Mouse (Mus musculus): ENCODE results near the gene Shc3.

Gene Shc3

GRCm38 (mm10) chr13:51488945-51489344 is 80.3 kb downstream of the Shc3 start:
- in situ Hi-C loops (cut with MboI; ENCODE audit: low sequenced_read_pairs), result no loop called here

DNA sequence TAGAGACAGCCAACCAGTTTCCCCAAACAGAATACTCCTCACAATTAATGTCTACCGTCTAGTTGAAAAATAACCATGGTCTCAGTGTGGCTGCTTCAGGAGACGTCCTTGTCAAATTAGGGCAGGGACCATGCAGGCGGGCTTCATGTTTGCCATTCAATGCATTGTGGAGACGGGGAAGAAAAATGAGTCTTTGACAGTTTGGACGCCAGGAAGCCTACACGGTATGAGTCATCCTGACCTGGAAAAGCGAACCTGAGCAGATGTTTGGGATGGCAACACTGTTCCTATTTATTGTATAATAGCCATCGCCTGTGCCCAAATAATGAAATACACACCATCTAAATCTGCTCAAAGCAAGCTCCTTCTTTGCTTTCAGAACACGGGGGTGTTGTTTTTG is 83.9 kb downstream of the Shc3 start:
- in situ Hi-C loops (cut with MboI; ENCODE audit: low sequenced_read_pairs), result no loop called here

- in situ Hi-C loops (cut with MboI; ENCODE audit: low sequenced_read_pairs), result no loop called here
These were observed 86.4 kb downstream of the Shc3 start for GRCm38 (mm10) chr13:51482786-51483185.

DNA sequence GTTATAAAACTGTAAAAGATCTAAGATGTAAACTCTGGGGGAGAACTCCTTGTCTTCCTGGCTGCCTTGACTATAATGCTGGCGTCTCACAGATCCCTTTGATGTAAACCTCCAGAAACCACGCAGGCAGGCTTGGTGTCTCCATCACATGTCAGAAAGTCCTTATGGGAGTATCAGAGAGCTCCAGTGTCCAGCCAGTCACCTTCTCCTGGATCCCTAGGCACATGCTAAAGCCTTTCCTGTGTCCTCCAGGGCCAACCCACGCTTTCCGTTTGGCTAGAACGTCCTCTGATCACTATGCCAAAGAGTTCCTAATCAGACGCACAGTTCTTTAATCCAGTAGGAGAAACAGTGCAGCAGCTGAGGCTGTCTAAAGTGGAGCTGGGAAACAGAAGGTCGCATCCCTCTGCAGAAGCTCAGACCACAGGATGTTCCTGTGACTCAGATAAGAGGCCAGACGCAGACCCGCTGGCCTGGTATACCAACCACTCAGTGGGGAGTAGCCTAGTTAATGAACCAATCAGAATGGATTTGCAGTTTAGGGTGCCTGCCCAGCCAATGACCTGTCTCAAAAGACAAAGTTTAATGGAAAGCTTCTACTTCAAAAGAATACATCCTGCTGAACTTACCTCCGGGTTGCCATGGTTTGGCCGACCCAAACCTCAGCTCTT is 88.7 kb downstream of the Shc3 start:
- in situ Hi-C loops (cut with MboI; ENCODE audit: low sequenced_read_pairs), result no loop called here

DNA sequence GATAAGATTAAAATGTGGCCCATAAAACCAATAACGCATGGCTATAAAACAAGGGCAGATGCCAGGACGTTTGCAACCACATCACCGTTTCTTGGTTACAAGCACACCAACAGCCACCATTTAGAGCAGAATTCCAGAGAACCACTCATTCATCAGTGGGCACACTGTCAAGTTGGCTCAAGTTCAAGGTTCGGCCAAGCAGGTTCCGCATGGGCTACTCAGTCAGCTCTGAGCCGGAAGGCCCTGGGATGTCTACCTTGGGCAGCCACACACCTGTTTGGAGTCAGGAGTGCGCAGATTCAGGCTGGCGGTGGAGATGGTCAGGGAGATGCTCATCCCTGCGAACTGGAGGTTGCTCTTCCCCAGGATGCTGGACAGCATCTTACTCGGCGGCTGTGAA is 89.4 kb downstream of the Shc3 start:
- in situ Hi-C loops (cut with MboI; ENCODE audit: low sequenced_read_pairs), result no loop called here

DNA sequence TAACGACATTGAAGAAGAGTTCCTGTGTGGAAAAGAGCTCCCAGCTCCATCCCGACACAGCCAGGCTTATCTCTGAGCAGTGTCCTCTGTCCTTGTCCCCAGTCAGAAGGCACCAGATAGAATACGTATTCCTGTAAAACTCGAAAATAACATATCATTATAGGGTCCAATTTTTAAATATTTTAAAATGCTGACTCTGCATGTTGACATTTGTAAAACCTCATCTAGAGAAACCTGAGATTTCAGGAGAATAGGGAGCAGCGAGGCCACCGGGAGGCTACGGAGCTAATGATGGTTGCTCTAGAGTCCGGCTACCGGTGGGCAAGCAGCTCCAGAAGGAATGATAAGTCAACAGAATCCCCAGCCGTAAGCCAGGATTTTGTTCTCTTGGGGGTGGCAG is 92.2 kb downstream of the Shc3 start:
- in situ Hi-C loops (cut with MboI; ENCODE audit: low sequenced_read_pairs), result no loop called here

GRCm38 (mm10) chr13:51468697-51469250 is 100.4 kb downstream of the Shc3 start:
- in situ Hi-C loops (cut with MboI; ENCODE audit: low sequenced_read_pairs), result no loop called here

DNA sequence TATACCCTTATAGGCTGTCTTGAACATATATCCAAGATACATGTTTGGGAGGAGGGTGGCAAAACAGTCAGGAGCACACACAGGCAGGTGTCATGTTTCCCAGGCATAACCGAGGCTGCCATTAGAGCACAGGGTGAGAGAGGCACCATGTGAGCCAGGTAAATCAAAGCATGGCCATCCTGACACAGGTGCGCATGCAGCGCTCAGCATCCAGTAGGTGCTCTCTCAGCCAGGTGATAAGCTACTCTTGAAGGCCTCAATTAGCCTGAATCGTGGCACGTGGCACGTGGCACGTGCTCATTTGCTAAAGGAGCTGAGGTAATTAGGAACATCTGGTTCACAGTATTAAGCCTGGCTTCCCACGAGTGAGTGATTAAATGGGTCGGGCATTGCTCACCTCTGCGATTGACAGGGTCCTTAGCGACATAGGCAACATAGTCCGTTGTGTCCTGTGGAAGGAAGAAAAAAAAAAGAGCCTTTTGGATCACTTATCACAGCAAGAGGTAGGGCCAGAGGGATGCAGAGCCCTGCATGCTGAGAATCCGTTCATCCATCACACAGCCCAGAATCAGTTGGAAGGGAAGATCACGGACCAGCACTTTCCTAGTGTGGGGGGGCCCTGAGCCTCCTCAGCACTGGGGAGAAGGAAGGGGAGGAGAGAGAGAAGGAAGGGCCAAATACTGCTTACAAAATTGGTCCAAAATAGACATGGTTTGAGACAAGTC is 102.9 kb downstream of the Shc3 start:
- in situ Hi-C loops (cut with MboI; ENCODE audit: low sequenced_read_pairs), result no loop called here

DNA sequence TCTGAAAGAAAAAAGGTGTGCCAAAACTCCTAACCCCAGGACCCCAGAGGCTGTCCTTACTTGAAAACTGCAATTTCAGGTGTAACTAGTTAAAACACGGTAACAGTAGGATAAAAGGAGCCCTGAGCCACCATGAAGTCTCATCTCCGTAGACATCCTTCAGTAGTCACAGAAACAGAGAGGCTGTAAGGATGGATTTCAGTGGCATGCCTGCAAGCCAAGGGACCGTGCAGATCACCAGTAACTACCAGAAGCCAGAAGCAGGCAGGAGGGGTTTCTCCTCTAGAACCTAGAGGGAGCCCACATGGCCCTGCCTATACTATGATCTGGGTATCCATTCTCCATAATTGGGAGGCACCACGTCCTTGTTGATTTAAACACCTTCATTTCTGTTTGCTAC is 104.9 kb downstream of the Shc3 start:
- in situ Hi-C loops (cut with MboI; ENCODE audit: low sequenced_read_pairs), result no loop called here

DNA sequence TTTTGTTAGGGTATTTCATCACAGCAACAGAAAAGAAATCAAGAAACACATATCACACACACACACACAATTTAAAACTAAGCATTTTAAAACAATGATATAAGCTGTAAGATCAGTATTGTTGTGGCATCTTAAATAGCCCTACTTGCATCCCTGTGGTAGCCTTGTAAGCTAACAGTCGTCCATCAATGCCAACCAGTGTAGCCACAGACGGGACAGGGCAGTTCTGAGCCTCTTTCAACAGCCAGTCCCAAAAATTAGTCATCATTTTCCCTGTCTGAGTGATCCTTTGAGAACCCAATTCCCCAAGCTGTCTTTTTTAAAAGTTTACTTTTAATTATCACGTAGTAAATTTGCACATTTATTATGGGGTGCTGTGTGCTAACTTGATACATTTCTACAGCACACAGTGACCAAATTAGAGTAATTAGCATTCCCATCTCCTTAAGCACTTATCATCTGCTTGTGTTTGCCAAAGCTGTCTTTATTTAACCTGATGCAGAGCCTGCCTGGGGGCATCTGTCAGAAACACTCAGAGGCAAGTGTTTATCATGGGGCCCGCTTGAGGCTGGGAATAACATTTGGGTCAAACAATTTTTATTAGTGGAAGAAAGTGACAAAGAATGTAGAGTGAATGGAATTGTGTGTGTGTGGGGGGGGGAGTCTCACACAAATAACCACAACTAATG is 112.9 kb downstream of the Shc3 start:
- in situ Hi-C loops (cut with MboI; ENCODE audit: low sequenced_read_pairs), result no loop called here

DNA sequence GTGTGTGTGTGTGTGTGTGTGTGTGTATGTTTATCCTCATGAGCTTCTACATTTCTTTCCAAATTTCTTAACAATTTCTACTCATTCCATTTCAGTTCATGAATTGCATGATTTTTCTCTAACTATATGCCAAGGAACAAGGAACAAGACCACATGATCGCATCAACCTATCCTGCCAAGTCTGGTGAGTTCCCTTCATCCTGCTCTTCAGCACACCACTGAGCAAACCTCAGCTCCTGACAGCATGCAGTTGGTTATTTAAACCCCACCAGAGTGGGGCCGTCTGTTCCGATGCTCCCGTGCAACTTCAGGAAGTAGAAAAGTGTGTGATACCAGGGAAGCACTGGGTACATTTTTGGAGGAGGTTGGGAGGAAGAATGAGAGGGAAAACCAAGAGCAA is 122.7 kb downstream of the Shc3 start:
- in situ Hi-C loops (cut with MboI; ENCODE audit: low sequenced_read_pairs), result no loop called here

- in situ Hi-C loops (cut with MboI; ENCODE audit: low sequenced_read_pairs), result no loop called here
These were observed 126.3 kb downstream of the Shc3 start for GRCm38 (mm10) chr13:51442922-51443321.

GRCm38 (mm10) chr13:51437105-51438085 is 131.8 kb downstream of the Shc3 start:
- in situ Hi-C loops (cut with MboI; ENCODE audit: low sequenced_read_pairs), result no loop called here

- in situ Hi-C loops (cut with MboI; ENCODE audit: low sequenced_read_pairs), result no loop called here
These were observed 134.1 kb downstream of the Shc3 start for GRCm38 (mm10) chr13:51435146-51435545.

GRCm38 (mm10) chr13:51434460-51434859 is 134.8 kb downstream of the Shc3 start:
- in situ Hi-C loops (cut with MboI; ENCODE audit: low sequenced_read_pairs), result no loop called here

GRCm38 (mm10) chr13:51433371-51433770 is 135.8 kb downstream of the Shc3 start:
- in situ Hi-C loops (cut with MboI; ENCODE audit: low sequenced_read_pairs), result no loop called here

GRCm38 (mm10) chr13:51425662-51426443 is 143.4 kb downstream of the Shc3 start:
- in situ Hi-C loops (cut with MboI; ENCODE audit: low sequenced_read_pairs), result loop anchor here (10.0 kb wide), 1 partner anchor 241 kb away; no protein-coding TSS in a partner anchor

- in situ Hi-C loops (cut with MboI; ENCODE audit: low sequenced_read_pairs), result loop anchor here (5.0 to 25.0 kb wide), 3 partner anchors 240 to 477 kb away; partner anchors contain the start of gene Spin1
These were observed 144.6 kb downstream of the Shc3 start for GRCm38 (mm10) chr13:51424647-51425046.

GRCm38 (mm10) chr13:51423647-51424046 is 145.6 kb downstream of the Shc3 start:
- in situ Hi-C loops (cut with MboI; ENCODE audit: low sequenced_read_pairs), result loop anchor here (5.0 to 25.0 kb wide), 3 partner anchors 239 to 476 kb away; partner anchors contain the start of gene Spin1
